8 mouse cellular contexts compared by ENCODE assay signal in genomic region chr7:133776626-133776996, GRCm38 (mm10). TPM values are rescaled to one million over a fixed set of nuclear protein-coding genes. Genes with fewer than 3 reads are reported as not detected.
A peak's percentile ranks its signal among the peaks of the same experiment; 100 is the strongest.
DNase-seq lines count a peak whose midpoint lies in the region; ATAC-seq and TF ChIP-seq lines count a peak whose summit lies in the region.

Fank1 (plus strand) TSS chr7:133776861.

- no peaks in the 10 kb centered on the region for H3K27me3 ChIP-seq in cerebellum, adult 2 months (ENCODE audit: control insufficient read depth, insufficient read depth, low read length)

- ATAC-seq in hematopoietic stem cell, adult 5-6 weeks (replicated peaks in 1 of 2; ENCODE audit: insufficient read depth in 1 of 2, low FRiP score in 2 of 2, low TSS enrichment in 1 of 2, low read depth in 1 of 2, poor library complexity in 2 of 2, severe bottlenecking in 2 of 2) = peak; percentile 85 to 95

- peak within 1 kb of the TSS; percentile 71 for H3K4me3 ChIP-seq in cerebellum, adult 2 months (replicated peaks; ENCODE audit: insufficient read depth, low read depth, low read length)

- H3K4me1 ChIP-seq in cerebellum, adult 2 months (ENCODE audit: control insufficient read depth, insufficient read depth, low read length) = peaks cover 3% of the 10 kb centered on the region

- no peak within 1 kb of the TSS; the same call in 1 of the 2 replicates for H3K27ac ChIP-seq in cerebellum, adult 2 months (ENCODE audit: insufficient read depth, low read length)

- under 1% methylated on average over 41 of the region's 45 CpGs for WGBS in cerebellum, adult 2 months

- no peak for TF ChIP-seq CTCF in cerebellum, adult 2 months (IDR thresholded peaks at IDR 0.05; ENCODE audit: borderline replicate concordance, insufficient read depth, low read depth, low read length)

- peak; percentile 88 for DNase-seq in MN1 (ENCODE audit: low spot score)
- DNase-seq in cerebellum, adult 2 months = peak; percentile 87 to 89
- DNase-seq in forelimb bud, embryonic 11.5 days (ENCODE audit: low read depth, low spot score) = peak; percentile 77
- DNase-seq in layer of hippocampus, postnatal 14 days (ENCODE audit: low spot score in 2 of 2) = peak; percentile 79 to 81
- peak; percentile 88 for DNase-seq in lung, postnatal 14 days
- DNase-seq in ovary, postnatal 36 days (ENCODE audit: low spot score) = peak; percentile 89
- peak; percentile 89 for DNase-seq in thymus, postnatal 25 days

- TF ChIP-seq POLR2A in cerebellum, adult 2 months (IDR thresholded peaks at IDR 0.05; ENCODE audit: borderline replicate concordance, insufficient read depth, low read length) = peak; percentile 34; the same call in 1 of the 2 replicates

RNA-seq across cellular contexts. Expression of gene Fank1, which starts in this region (rescaled TPM):
- polyA plus RNA-seq in cerebellum, adult 2 months (2012; rRNA removed) = 1.5 and 1.6 TPM in 2 replicates
- total RNA-seq in hematopoietic stem cell, adult 5-6 weeks (2017) = not detected in 2 replicates
- 1 to 10 TPM; 2.3 to 2.7 TPM for total RNA-seq in layer of hippocampus, postnatal 14 days (2021)

Comparison
In these comparisons a context has a peak if more than half of its experiments do, and no peak if none do; other contexts are left out.
1. Peak in ATAC-seq in hematopoietic stem cell, adult 5-6 weeks; RNA of the gene not detected or under 1 TPM.